Mouse (Mus musculus) right cerebral cortex, postnatal 25 days (tissue): Measurements from ENCODE around the gene Zkscan5.
A peak's percentile ranks its signal among the peaks of the same experiment; 100 is the strongest.
"Not testable (repeated sequence)": the region's sequence is repeated elsewhere in the genome, so short reads cannot be mapped to it uniquely, and the experiment has no call there.

Source experiments
- DNase-seq: peaks from one replicate; pipeline ENCODE4 v3.0.0; 2022

Gene Zkscan5

DNA sequence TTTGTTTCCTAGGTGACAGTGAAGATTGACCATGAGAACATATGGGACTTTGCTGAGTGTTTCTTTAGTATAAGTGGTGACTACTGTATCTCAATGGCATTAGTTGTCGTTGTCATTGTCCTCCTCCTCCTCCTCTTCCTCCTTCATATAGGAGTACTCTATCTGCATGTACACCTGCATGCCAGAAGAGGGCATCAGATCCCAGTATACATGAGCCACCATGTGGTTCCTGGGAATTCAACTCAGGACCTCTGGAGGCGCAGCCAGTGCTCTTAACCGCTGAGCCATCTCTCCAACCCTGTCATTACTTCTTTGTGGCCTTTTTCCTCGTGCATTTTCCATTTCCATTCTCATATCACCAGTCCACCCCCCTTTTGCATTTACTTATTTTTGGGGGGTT lies 10.3 kb downstream of the Zkscan5 start:
- no peak for DNase-seq

GRCm38 (mm10) chr5:145217746-145218145 lies 13.4 kb downstream of the Zkscan5 start:
- no peak for DNase-seq

- no peak for DNase-seq
Measured at GRCm38 (mm10) chr5:145218206-145218605, 13.8 kb downstream of the Zkscan5 start.

DNA sequence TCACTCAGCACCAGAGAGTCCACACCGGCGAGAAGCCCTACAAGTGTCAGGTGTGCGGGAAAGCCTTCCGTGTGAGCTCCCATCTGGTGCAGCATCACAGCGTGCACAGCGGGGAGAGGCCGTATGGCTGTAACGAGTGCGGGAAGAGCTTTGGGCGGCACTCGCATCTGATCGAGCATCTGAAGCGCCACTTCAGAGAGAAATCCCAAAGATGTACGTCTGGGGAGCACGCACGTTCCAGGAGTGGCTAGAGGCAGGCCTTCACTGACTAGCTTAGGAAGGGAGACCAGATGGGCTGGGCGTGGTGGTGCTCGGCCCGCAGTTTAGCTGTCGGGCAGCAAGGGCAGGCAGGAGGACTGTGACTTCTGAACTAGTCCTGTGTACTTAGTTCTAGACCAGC lies 14.3 kb downstream of the Zkscan5 start:
- no peak for DNase-seq

DNA sequence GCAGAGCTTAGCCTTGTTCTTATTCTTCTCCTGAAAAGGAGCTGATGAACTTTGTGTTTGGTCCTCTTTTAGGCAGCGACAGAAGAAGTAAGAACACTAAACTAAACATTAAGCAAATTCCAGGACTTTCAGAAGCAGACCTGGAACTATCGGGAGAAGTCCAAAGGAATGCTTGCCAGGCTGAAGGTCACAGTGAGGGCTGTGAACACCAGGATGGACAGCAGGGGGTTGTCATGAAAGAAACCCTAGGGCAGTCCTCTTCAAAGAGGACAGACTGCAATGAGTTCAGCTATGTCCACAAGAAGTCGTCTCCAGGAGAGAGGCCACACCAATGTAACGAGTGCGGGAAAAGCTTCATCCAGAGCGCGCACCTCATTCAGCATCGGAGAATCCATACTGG lies 15.6 kb downstream of the Zkscan5 start:
- no peak for DNase-seq

DNA sequence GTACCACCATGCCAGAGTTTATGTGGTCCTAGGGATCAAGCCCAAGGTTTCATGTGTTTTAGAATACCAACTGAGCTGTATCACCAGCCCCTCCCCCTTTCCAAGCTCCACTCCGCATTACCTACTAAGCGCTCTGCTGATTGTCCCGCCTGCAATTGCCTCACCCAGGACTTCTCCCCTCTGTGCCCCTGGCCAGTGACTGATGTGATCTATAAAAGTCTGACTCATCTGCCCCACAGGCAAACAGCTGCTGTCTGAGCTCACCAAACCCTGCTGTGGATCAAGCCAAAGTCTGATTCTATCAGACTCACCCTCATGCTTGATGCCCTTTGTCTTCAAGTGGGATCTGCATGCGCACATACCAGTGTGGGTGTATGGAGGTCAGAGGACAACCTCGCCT lies 18.5 kb downstream of the Zkscan5 start:
- no peak for DNase-seq

GRCm38 (mm10) chr5:145223395-145223794 lies 19.0 kb downstream of the Zkscan5 start:
- no peak for DNase-seq

GRCm38 (mm10) chr5:145226453-145226852 lies 22.1 kb downstream of the Zkscan5 start:
- DNase-seq = no peak

DNA sequence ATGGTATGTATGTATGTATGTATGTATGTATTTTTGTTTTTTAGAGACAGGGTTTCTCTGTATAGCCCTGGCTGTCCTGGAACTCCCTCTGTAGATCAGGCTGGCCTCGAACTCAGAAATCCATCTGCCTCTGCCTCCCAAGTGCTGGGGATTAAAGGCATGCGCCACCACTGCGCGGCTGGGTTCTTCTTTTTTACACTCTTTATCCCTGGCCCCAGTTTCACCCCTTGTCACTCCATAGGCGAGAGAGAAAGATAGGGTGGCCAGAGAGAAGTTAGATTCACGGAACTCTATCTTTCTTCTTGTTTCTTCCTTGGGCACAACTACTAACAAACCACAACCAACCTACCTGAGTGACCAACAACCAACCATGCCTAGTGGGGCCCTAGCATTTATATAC lies 24.9 kb downstream of the Zkscan5 start:
- not testable (repeated sequence) for DNase-seq

DNA sequence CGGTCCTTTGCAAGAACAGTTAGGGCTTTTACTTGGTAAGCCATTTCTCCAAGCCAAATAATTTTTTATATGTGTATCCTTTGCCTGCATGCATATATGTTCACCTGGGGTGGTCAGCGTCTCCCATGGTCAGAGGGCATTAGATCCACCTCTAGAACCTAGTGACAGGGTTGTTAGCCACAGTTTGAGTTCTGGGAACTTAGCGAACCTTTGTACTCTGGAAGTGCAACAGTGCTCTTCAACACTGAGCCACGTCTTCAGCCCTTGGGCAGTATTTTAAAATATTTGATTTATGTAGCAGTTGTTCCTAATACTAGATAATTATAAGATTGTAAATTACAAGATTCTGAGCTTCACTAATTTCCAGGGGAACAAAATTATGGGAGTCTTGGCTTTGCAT lies 26.3 kb downstream of the Zkscan5 start:
- DNase-seq = no peak

DNA sequence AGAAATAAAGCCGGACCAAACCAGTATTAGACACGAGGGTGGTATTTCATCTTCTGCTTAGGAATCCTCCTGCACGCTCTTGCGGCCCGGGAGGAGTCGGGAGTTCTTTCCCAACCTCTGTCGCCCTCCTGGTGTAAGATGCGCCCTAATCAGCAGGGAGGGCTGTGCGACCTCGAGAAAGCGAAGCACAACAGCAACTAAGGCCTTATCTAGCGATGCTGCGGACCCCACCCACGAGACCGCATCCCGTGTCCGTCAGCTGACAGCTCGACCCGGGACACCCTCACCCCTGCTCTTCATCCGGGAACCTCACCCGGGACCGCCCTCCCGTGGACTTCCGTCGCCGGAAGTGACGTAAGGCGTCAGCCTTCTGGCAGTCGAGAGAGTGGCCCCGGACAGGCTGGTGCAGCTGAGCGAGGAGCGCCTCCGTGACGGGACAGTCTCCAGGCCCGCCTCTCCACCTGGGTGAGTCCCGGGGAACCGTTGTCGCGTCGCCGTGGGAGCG lies 27.1 kb downstream of the Zkscan5 start, which contains the start of gene Zfp655:
Gene Zfp655 (plus strand): TSS at position 349 of the 505 bp plus-strand sequence.
- peak; percentile 99 for DNase-seq

DNA sequence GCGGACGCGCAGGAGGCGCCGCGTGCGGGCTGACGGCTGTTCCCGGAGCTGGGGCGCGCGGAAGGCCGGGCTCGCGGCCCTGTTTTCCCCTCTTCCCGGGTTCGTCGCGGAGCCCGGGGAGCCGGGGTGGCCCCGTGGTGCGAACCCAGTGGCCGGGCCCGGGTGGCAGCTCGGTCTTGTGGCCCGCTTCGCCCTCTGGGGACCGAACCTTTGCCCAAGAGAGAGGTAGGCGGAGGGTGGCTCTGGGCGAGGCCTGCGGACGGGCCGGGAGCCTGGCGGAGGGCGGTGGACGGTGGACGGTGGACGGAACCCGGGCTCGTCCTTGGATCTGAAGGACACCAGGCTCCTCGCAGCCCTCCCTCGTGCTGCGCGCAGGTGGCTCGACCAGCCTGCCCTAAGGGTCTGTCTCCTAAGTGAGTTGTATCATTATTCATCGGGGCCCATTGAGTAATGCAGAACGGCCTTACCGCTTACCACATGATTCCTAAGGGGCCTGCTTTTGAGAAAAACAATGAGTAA lies 27.6 kb downstream of the Zkscan5 start:
- DNase-seq = no peak

GRCm38 (mm10) chr5:145234636-145235035 lies 30.3 kb downstream of the Zkscan5 start:
- DNase-seq = no peak

- DNase-seq = no peak
Measured at GRCm38 (mm10) chr5:145249520-145249919, 45.2 kb downstream of the Zkscan5 start.
